Mouse (Mus musculus): ENCODE results near the gene Gm17490. TPM values are rescaled to one million over a fixed set of nuclear protein-coding genes. Genes with fewer than 3 reads are reported as not detected.
"Not testable (repeated sequence)": the region's sequence is repeated elsewhere in the genome, so short reads cannot be mapped to it uniquely, and the experiment has no call there.

Gm17490 gene
- polyA plus RNA-seq, 1 experiment from 2014 or later: not detected

GRCm38 (mm10) chr2:11616846-11617245 is 9.2 kb downstream of the Gm17490 start:
- Histone ChIP-seq H3K4me3 (no peak overlapping the region), H3K9me3 (peaks cover 7% of the 10 kb centered on the region), H3K4me1 (no peaks in the 10 kb centered on the region), H3K27ac (replicated peaks) (no peak overlapping the region), H3K36me3 (replicated peaks) (no peaks in the 10 kb centered on the region), H3K27me3 (replicated peaks; ENCODE audit: low read depth, poor library complexity, severe bottlenecking) (no peaks in the 10 kb centered on the region)
- WGBS: 90% methylated on average over 9 of the region's 9 CpGs
- no peak for DNase-seq (ENCODE audit: low spot score)

GRCm38 (mm10) chr2:11612939-11613338 is 13.1 kb downstream of the Gm17490 start:
- DNase-seq (ENCODE audit: low spot score); H3K9me3 ChIP-seq; H3K27me3 ChIP-seq (replicated peaks; ENCODE audit: low read depth, poor library complexity, severe bottlenecking); H3K4me3 ChIP-seq; H3K36me3 ChIP-seq (replicated peaks); H3K27ac ChIP-seq (replicated peaks); H3K4me1 ChIP-seq: not testable (repeated sequence)
- 87% methylated on average over 6 of the region's 6 CpGs for WGBS

GRCm38 (mm10) chr2:11606718-11607117 is 19.3 kb downstream of the Gm17490 start:
- H3K9me3 ChIP-seq; H3K27me3 ChIP-seq (replicated peaks; ENCODE audit: low read depth, poor library complexity, severe bottlenecking); H3K4me3 ChIP-seq; H3K36me3 ChIP-seq (replicated peaks); H3K27ac ChIP-seq (replicated peaks); H3K4me1 ChIP-seq; DNase-seq (ENCODE audit: low spot score): not testable (repeated sequence)
- 80% methylated on average over 4 of the region's 4 CpGs for WGBS

- Histone ChIP-seq H3K27me3 (replicated peaks; ENCODE audit: low read depth, poor library complexity, severe bottlenecking) (no peaks in the 10 kb centered on the region), H3K36me3 (replicated peaks) (peaks cover 13% of the 10 kb centered on the region), H3K4me1 (peaks cover 9% of the 10 kb centered on the region), H3K4me3 (no peak overlapping the region), H3K27ac (replicated peaks) (no peak overlapping the region), H3K9me3 (no peaks in the 10 kb centered on the region)
- DNase-seq (ENCODE audit: low spot score): no peak
Observed at GRCm38 (mm10) chr2:11604911-11605310, 21.2 kb downstream of the Gm17490 start.

GRCm38 (mm10) chr2:11604053-11604452 is 22.0 kb downstream of the Gm17490 start, which contains the start of gene Rbm17:
Gene Rbm17 (minus strand): TSS chr2:11604153.
- H3K27ac ChIP-seq (replicated peaks): peak within 1 kb of the TSS; percentile 97
- 88% methylated on average over 5 of the region's 5 CpGs for WGBS
- DNase-seq (ENCODE audit: low spot score): no peak

GRCm38 (mm10) chr2:11602506-11603489 is 23.3 kb downstream of the Gm17490 start:
- H3K9me3 ChIP-seq: no peaks in the 10 kb centered on the region
- peaks cover 9% of the 10 kb centered on the region for H3K4me1 ChIP-seq
- peaks cover 34% of the 10 kb centered on the region for H3K36me3 ChIP-seq (replicated peaks)
- DNase-seq (ENCODE audit: low spot score): peak; percentile 95
- H3K27ac ChIP-seq (replicated peaks): peak overlapping the region; percentile 97
- WGBS: under 1% methylated on average over 78 of the region's 78 CpGs
- peak overlapping the region; percentile 97 for H3K4me3 ChIP-seq
- H3K27me3 ChIP-seq (replicated peaks; ENCODE audit: low read depth, poor library complexity, severe bottlenecking): no peaks in the 10 kb centered on the region

More at GRCm38 (mm10) chr2:11604053-11604452, 22.0 kb downstream of the Gm17490 start, which contains the start of gene Rbm17:
- Histone ChIP-seq H3K9me3 (no peaks in the 10 kb centered on the region), H3K36me3 (replicated peaks) (peaks cover 21% of the 10 kb centered on the region), H3K27me3 (replicated peaks; ENCODE audit: low read depth, poor library complexity, severe bottlenecking) (no peaks in the 10 kb centered on the region), H3K4me3 (peak within 1 kb of the TSS; percentile 97), H3K4me1 (peaks cover 9% of the 10 kb centered on the region)

- WGBS: 85% methylated on average over 6 of the region's 6 CpGs
- Histone ChIP-seq H3K9me3 (no peaks in the 10 kb centered on the region), H3K36me3 (replicated peaks) (peaks cover 44% of the 10 kb centered on the region), H3K27me3 (replicated peaks; ENCODE audit: low read depth, poor library complexity, severe bottlenecking) (no peaks in the 10 kb centered on the region), H3K27ac (replicated peaks) (peak overlapping the region; percentile 97; the same call in 1 of the 2 replicates), H3K4me3 (peak overlapping the region; percentile 97), H3K4me1 (peaks cover 9% of the 10 kb centered on the region)
- no peak for DNase-seq (ENCODE audit: low spot score)
Observed at GRCm38 (mm10) chr2:11601795-11602194, 24.3 kb downstream of the Gm17490 start.

GRCm38 (mm10) chr2:11597906-11598305 is 28.2 kb downstream of the Gm17490 start:
- WGBS: 97% methylated on average over 7 of the region's 7 CpGs
- no peak overlapping the region for H3K4me3 ChIP-seq
- H3K27me3 ChIP-seq (replicated peaks; ENCODE audit: low read depth, poor library complexity, severe bottlenecking): no peaks in the 10 kb centered on the region
- H3K27ac ChIP-seq (replicated peaks): no peak overlapping the region
- DNase-seq (ENCODE audit: low spot score): no peak
- peaks cover 9% of the 10 kb centered on the region for H3K4me1 ChIP-seq
- no peaks in the 10 kb centered on the region for H3K9me3 ChIP-seq
- peaks cover 77% of the 10 kb centered on the region for H3K36me3 ChIP-seq (replicated peaks)

- no peak for DNase-seq (ENCODE audit: low spot score)
- Histone ChIP-seq H3K4me1 (peaks cover 3% of the 10 kb centered on the region), H3K9me3 (no peaks in the 10 kb centered on the region), H3K4me3 (no peak overlapping the region), H3K27ac (replicated peaks) (no peak overlapping the region), H3K36me3 (replicated peaks) (peaks cover 89% of the 10 kb centered on the region), H3K27me3 (replicated peaks; ENCODE audit: low read depth, poor library complexity, severe bottlenecking) (no peaks in the 10 kb centered on the region)
- WGBS: 91% methylated on average over 2 of the region's 2 CpGs
Observed at GRCm38 (mm10) chr2:11596690-11597089, 29.4 kb downstream of the Gm17490 start.

- Histone ChIP-seq H3K27ac (replicated peaks) (no peak overlapping the region), H3K4me1 (no peaks in the 10 kb centered on the region), H3K4me3 (no peak overlapping the region), H3K36me3 (replicated peaks) (peaks cover 100% of the 10 kb centered on the region), H3K9me3 (no peaks in the 10 kb centered on the region), H3K27me3 (replicated peaks; ENCODE audit: low read depth, poor library complexity, severe bottlenecking) (no peaks in the 10 kb centered on the region)
- WGBS: 91% methylated on average over 4 of the region's 4 CpGs
- DNase-seq (ENCODE audit: low spot score): no peak
Observed at GRCm38 (mm10) chr2:11587996-11588395, 38.1 kb downstream of the Gm17490 start.

- no peak for DNase-seq (ENCODE audit: low spot score)
- Histone ChIP-seq H3K36me3 (replicated peaks) (peaks cover 31% of the 10 kb centered on the region), H3K27me3 (replicated peaks; ENCODE audit: low read depth, poor library complexity, severe bottlenecking) (no peaks in the 10 kb centered on the region), H3K9me3 (peaks cover 7% of the 10 kb centered on the region; the same call in 1 of the 2 replicates), H3K27ac (replicated peaks) (no peak overlapping the region), H3K4me1 (no peaks in the 10 kb centered on the region), H3K4me3 (no peak overlapping the region)
- 93% methylated on average over 4 of the region's 4 CpGs for WGBS
Observed at GRCm38 (mm10) chr2:11579399-11579798, 46.7 kb downstream of the Gm17490 start.

- H3K4me3 ChIP-seq: no peak overlapping the region
- peaks cover 7% of the 10 kb centered on the region; the same call in 1 of the 2 replicates for H3K9me3 ChIP-seq
- H3K36me3 ChIP-seq (replicated peaks): peaks cover 19% of the 10 kb centered on the region
- H3K27me3 ChIP-seq (replicated peaks; ENCODE audit: low read depth, poor library complexity, severe bottlenecking): no peaks in the 10 kb centered on the region
- no peaks in the 10 kb centered on the region for H3K4me1 ChIP-seq
- WGBS: 89% methylated on average over 6 of the region's 6 CpGs
- H3K27ac ChIP-seq (replicated peaks): no peak overlapping the region
- no peak for DNase-seq (ENCODE audit: low spot score)
Observed at GRCm38 (mm10) chr2:11578187-11578586, 47.9 kb downstream of the Gm17490 start.
